Mouse (Mus musculus) midbrain, embryonic 14.5 days (tissue): Measurements from ENCODE around the gene March4. TPM values are rescaled to one million over a fixed set of nuclear protein-coding genes. Genes with fewer than 3 reads are reported as not detected.

Experiments
- ATAC-seq: fragments of 200-750 bp; cut with Nextera tagmentation; 2 replicates; pipeline ENCODE4 v1.8.0; 2017; ENCODE audit warnings: moderate number of reproducible peaks, moderate library complexity; ENCODE audit not compliant: low FRiP score, low TSS enrichment
- DNase-seq: peaks from one replicate; pipeline ENCODE4 v3.0.0-alpha.2; 2015
- H3K27ac ChIP-seq: fragments of 300-500 bp; sonication (generic); replicated peaks from 2 replicates; pipeline ENCODE4 v1.5.1; 2014; ENCODE audit warnings: mild to moderate bottlenecking, low read depth, low read length, moderate library complexity
- H3K27me3 ChIP-seq: fragments of 300-500 bp; sonication (generic); 2 replicates; pipeline ENCODE4 v1.6.1; 2014; ENCODE audit warnings: low read length, control low read depth, mixed read lengths; ENCODE audit not compliant: control insufficient read depth, insufficient read depth
- H3K36me3 ChIP-seq: fragments of 300-500 bp; sonication (generic); 2 replicates; pipeline ENCODE4 v1.6.1; 2014; ENCODE audit warnings: low read length, control low read depth; ENCODE audit not compliant: control insufficient read depth, insufficient read depth
- H3K4me1 ChIP-seq: fragments of 300-500 bp; sonication (generic); 2 replicates; pipeline ENCODE4 v1.6.1; 2014; ENCODE audit warnings: mild to moderate bottlenecking, antibody characterized with exemption, low read length, control low read depth; ENCODE audit not compliant: control insufficient read depth, insufficient read depth
- H3K4me2 ChIP-seq: fragments of 300-500 bp; sonication (generic); 2 replicates; pipeline ENCODE4 v1.6.1; 2014; ENCODE audit warnings: mild to moderate bottlenecking, low read length, moderate library complexity
- H3K4me3 ChIP-seq: fragments of 300-500 bp; sonication (generic); replicated peaks from 2 replicates; pipeline ENCODE4 v1.5.1; 2014; ENCODE audit warnings: low read depth, low read length
- H3K9ac ChIP-seq: fragments of 300-500 bp; sonication (generic); replicated peaks from 2 replicates; pipeline ENCODE4 v1.6.1; 2014; ENCODE audit warnings: mild to moderate bottlenecking, low read length, moderate library complexity
- H3K9me3 ChIP-seq: fragments of 300-500 bp; sonication (generic); 2 replicates; pipeline ENCODE4 v1.6.1; 2016; ENCODE audit warnings: low read length, control low read depth, mixed read lengths; ENCODE audit not compliant: control insufficient read depth
- WGBS: fragments of 180-500 bp; shearing (Covaris S2); extraction: QIAGEN DNeasy Blood & Tissue Kit; methylation state at CpG from one replicate; pipeline ENCODE4 v1.1.7; 2014; 5-methylcytosine and 5-hydroxymethylcytosine counted together
- polyA plus RNA-seq: library from polyadenylated mRNA; unstranded; fragments of >200 nt; fragmentation: Nextera tagmentation; extraction: Ambion mirVana; gene quantifications from 2 replicates; pipeline ENCODE4 v1.2.1, GENCODE M21; 2014

Gene March4
- polyA plus RNA-seq, 1 experiment from 2014 or later, result 5.2 TPM

DNA sequence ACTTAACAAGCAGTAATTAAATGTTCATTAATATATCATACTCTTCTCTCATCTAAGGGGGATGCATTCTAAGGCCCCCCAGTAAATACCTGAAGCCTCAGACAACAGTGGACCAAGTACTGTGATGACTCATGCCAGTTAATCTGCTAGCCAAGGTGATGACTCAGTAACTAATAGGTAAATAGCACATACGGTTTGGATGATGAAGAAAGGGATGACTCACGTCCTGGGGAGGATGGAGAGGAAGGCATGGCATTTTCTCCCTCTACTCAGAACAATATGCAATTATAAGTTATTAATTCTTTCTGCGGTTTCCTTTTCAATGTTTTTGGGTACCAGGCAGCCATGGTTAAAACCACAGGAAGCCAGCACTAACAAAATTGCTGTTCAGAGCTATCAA, 87.0 kb downstream of the March4 start:
- H3K4me2 ChIP-seq, result no peak overlapping the region
- no peaks in the 10 kb centered on the region for H3K9me3 ChIP-seq
- no peak overlapping the region for H3K4me3 ChIP-seq
- DNase-seq (no peak), ATAC-seq (no peak)
- H3K36me3 ChIP-seq, result no peaks in the 10 kb centered on the region
- no peaks in the 10 kb centered on the region for H3K27me3 ChIP-seq
- 89% methylated on average over 3 of the region's 3 CpGs for WGBS
- no peak overlapping the region for H3K9ac ChIP-seq
- H3K4me1 ChIP-seq, result peaks cover 4% of the 10 kb centered on the region; the same call in 1 of the 2 replicates
- no peak overlapping the region for H3K27ac ChIP-seq

DNA sequence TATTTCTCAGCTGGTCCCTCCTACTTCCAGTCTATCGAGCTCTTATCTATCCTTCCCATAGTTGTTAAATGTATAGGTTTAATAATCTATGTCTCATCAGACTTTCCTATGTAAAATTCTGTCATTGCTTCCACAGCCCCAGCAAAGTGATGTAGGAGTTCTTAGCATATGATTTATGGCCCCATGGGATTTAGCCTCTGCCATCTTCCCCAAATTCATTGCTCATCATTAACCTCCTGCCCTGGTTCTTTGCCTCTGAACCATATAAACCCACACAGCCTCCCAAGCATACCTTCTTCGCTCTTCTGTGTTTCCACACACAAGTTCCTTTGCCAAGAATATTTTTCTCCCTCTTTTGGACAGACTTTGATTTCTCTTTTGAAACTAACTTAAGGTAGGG, 94.0 kb downstream of the March4 start:
- Histone ChIP-seq H3K4me2 (no peak overlapping the region), H3K9ac (no peak overlapping the region), H3K27ac (no peak overlapping the region), H3K27me3 (no peaks in the 10 kb centered on the region), H3K4me3 (no peak overlapping the region), H3K4me1 (no peaks in the 10 kb centered on the region), H3K9me3 (no peaks in the 10 kb centered on the region), H3K36me3 (no peaks in the 10 kb centered on the region)
- ATAC-seq, result no peak
- no peak for DNase-seq
- WGBS, result 94% methylated on average over 2 of the region's 2 CpGs

DNA sequence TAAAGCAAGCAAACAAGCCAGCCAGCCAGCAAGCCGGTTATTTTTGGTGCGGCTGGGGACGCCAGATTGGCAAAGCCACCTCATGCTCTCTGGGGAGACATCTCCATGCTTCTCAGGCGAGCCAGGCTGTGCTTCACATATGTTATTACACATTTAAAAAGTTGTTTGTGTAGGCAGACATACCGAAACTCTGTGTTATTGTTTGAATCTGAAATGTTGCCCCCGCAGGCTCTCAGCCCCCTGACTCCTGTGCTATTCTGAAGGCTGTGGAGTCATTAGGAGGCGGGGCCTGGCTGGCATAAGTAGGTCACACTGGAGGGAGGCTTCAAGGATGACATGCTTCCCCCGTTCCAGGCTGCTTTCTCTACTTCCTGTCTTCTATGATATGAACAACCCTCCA, 97.6 kb downstream of the March4 start:
- no peak overlapping the region for H3K9ac ChIP-seq
- no peaks in the 10 kb centered on the region for H3K9me3 ChIP-seq
- no peaks in the 10 kb centered on the region for H3K27me3 ChIP-seq
- H3K4me1 ChIP-seq, result no peaks in the 10 kb centered on the region
- WGBS, result 73% methylated on average over 8 of the region's 8 CpGs
- H3K4me2 ChIP-seq, result no peak overlapping the region
- no peaks in the 10 kb centered on the region for H3K36me3 ChIP-seq
- no peak for ATAC-seq
- no peak for DNase-seq
- no peak overlapping the region for H3K27ac ChIP-seq
- H3K4me3 ChIP-seq, result no peak overlapping the region

DNA sequence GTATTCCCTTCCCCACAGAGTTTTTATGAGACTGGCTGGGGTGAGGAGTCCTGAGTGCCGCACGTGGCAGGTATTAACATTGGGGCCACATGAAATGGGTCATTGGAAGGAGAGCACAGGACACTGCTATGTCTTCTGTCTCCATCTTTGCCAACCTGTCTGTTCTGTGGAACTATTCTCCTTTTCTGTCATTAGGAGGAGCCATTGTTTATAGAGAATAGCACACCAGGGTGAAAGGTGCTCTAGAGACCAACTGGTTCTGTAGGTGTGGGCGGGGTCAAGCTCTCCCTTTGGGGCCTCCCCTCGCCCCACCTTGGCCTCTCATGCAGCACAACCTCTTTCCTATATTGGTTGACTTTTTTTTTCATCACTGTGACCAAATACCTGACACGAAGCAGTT, 99.8 kb downstream of the March4 start:
- H3K4me1 ChIP-seq, result no peaks in the 10 kb centered on the region
- no peaks in the 10 kb centered on the region for H3K9me3 ChIP-seq
- DNase-seq, result no peak
- no peaks in the 10 kb centered on the region for H3K27me3 ChIP-seq
- H3K4me2 ChIP-seq, result no peak overlapping the region
- no peak overlapping the region for H3K9ac ChIP-seq
- H3K27ac ChIP-seq, result no peak overlapping the region
- no peak overlapping the region for H3K4me3 ChIP-seq
- no peaks in the 10 kb centered on the region for H3K36me3 ChIP-seq
- ATAC-seq, result no peak
- WGBS, result 82% methylated on average over 5 of the region's 5 CpGs

DNA sequence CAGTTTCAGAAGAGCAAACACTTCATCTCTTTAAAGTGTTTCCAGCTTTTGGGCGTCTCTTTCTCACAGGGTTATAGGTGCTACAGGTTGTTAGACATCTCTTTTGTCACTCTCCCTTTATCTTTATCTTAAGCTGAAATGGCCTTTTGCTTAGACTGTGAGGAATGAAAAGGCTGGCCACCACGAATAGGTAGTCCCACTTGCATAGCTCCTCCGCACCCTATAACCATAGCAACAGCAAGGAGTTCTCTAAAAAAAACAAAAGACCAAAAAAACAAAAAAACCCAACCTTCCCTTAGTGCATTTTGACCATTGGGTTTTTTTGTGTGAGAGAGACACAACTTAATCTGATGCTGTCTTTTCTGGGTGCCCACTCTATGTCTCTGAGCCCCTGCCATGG, 102.2 kb downstream of the March4 start:
- Histone ChIP-seq H3K9me3 (no peaks in the 10 kb centered on the region), H3K4me2 (no peak overlapping the region), H3K4me1 (no peaks in the 10 kb centered on the region), H3K9ac (no peak overlapping the region), H3K27me3 (no peaks in the 10 kb centered on the region), H3K4me3 (no peak overlapping the region), H3K36me3 (no peaks in the 10 kb centered on the region), H3K27ac (no peak overlapping the region)
- ATAC-seq (no peak), DNase-seq (no peak)
- whole genome bisulfite sequencing, result 35% methylated on average over 3 of the region's 3 CpGs

DNA sequence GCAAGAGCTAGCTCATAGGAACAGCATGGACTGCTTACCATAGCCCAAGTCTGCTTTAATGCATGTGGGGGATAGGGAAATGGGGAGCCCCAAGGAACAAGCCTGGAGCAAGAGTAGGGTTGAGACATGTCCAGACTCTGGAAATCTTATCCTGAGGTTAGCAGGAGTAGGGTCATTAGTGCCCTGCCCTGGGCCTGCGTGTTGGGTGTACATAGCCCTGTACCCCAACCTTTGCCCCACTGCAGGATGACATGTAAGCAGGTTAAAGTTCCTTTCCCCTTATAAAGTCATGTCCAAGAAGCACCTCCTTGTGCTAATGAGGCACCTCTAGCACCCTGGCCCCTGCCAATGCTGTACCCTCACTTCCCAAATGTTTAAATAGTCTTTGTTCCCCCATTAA, 104.2 kb downstream of the March4 start:
- Histone ChIP-seq H3K9ac (no peak overlapping the region), H3K27ac (no peak overlapping the region), H3K9me3 (no peaks in the 10 kb centered on the region), H3K27me3 (no peaks in the 10 kb centered on the region), H3K36me3 (no peaks in the 10 kb centered on the region), H3K4me1 (no peaks in the 10 kb centered on the region), H3K4me3 (no peak overlapping the region), H3K4me2 (no peak overlapping the region)
- ATAC-seq (no peak), DNase-seq (no peak)
- 82% methylated on average over 1 of the region's 1 CpGs for WGBS

DNA sequence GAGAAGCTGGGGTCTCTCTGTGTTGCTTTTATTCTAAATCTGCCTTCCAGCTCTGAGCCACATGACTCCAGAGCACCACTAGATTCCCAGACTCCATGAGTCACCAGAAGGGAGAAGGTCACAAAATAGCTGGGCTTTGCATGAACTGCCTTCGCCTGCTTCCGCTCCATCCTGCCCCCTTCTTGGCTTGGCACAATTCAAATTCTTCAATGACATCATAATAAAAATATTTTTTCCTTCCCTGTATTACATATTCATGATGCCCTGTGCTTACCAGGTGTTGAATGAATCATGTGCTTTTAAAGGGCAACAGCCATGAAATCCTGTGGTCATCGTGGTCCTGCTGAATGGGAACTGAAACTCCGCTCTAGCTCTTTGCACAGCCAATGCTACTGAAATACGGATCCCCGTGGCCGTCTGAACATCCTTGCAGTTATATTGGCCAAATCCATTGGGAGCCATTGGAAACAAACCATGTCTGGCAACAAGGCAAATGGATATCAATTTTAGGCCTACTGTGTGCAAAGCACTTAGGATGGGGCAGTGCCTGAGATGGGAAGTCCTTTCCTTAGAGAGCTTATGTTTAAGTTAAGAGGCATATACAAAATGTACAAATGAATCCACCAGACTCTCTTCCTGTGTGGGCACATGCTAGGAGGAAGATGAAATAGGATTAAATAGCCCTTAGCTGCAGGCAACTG, 107.5 kb downstream of the March4 start:
- Histone ChIP-seq H3K9ac (no peak overlapping the region), H3K27ac (no peak overlapping the region), H3K36me3 (no peaks in the 10 kb centered on the region), H3K4me2 (no peak overlapping the region), H3K9me3 (no peaks in the 10 kb centered on the region), H3K4me3 (no peak overlapping the region), H3K27me3 (no peaks in the 10 kb centered on the region), H3K4me1 (no peaks in the 10 kb centered on the region)
- ATAC-seq (no peak), DNase-seq (no peak)
- 88% methylated on average over 7 of the region's 7 CpGs for WGBS

DNA sequence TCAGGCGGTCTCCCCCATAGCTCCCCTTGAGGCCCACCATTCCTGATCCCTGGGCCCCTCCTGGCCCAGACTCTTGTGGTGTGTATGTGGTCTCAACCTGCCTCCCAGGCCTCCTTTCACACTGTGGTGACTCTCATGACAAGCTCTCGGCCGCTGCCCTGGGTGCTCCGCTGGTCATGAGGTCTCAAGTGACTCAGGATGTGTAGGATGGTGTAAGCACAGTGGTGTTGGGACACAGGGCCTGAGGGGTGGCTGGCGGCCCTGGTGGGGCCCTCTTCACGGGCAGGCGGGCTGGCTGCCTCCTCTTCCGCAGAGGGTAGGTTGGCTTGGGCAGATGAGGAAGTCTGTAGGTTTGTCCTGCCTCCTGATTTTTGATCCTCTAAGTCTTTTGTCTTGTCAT, 108.2 kb downstream of the March4 start:
- 87% methylated on average over 8 of the region's 8 CpGs for WGBS
- no peak overlapping the region for H3K27ac ChIP-seq
- no peak for ATAC-seq
- H3K4me2 ChIP-seq, result no peak overlapping the region
- H3K4me1 ChIP-seq, result no peaks in the 10 kb centered on the region
- no peaks in the 10 kb centered on the region for H3K27me3 ChIP-seq
- no peaks in the 10 kb centered on the region for H3K36me3 ChIP-seq
- H3K9me3 ChIP-seq, result no peaks in the 10 kb centered on the region
- H3K9ac ChIP-seq, result no peak overlapping the region
- no peak overlapping the region for H3K4me3 ChIP-seq
- DNase-seq, result no peak

DNA sequence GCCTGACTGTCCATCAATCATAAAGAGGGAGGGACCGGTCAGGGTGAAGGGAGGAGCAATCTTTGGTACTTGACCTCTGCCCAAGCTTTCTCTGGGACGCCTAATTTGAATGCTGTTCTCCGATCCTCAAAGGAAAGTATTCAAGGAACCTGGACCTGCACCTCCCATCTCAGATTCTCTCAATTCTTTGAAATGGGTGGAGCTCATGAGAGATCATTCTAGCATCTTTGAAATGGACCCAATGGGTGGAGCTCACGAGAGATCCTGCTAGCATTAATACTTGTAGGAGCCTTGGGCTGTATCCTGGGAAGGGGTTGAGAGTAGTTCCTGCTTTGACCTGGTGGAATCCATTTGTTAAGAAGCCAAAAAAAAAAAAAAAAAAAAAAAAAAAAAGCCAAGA, 110.3 kb downstream of the March4 start:
- Histone ChIP-seq H3K27ac (no peak overlapping the region), H3K4me1 (no peaks in the 10 kb centered on the region), H3K4me2 (no peak overlapping the region), H3K27me3 (no peaks in the 10 kb centered on the region), H3K9ac (no peak overlapping the region), H3K9me3 (no peaks in the 10 kb centered on the region), H3K36me3 (no peaks in the 10 kb centered on the region), H3K4me3 (no peak overlapping the region)
- WGBS, result 88% methylated on average over 4 of the region's 4 CpGs
- no peak for DNase-seq
- no peak for ATAC-seq
